Mouse (Mus musculus) forebrain, postnatal 0 days (tissue): ENCODE measurements at regions not wholly inside any gene's neighbourhood (a gene's known extent, or its start where the extent isn't known, plus 50 kb on each side); places are given as distances from the start of the nearest gene placed in this dataset.

ENCODE experiments used
- ATAC-seq: fragments of 200-750 bp; cut with Nextera tagmentation; 2 replicates; pipeline ENCODE4 v1.8.0; 2017; ENCODE audit warnings: mild to moderate bottlenecking, moderate library complexity
- DNase-seq: peaks from one replicate; pipeline ENCODE4 v3.0.0-alpha.2; 2015
- H3K27ac ChIP-seq: fragments of 300-500 bp; sonication (generic); 2 replicates; pipeline ENCODE4 v1.5.1; 2014; ENCODE audit warnings: low read depth, mild to moderate bottlenecking, antibody characterized with exemption, low read length, moderate library complexity, mixed read lengths
- H3K27me3 ChIP-seq: fragments of 300-500 bp; sonication (generic); 2 replicates; pipeline ENCODE4 v1.6.1; 2014; ENCODE audit warnings: mild to moderate bottlenecking, low read length, mixed read lengths; ENCODE audit not compliant: insufficient read depth
- H3K36me3 ChIP-seq: fragments of 300-500 bp; sonication (generic); 2 replicates; pipeline ENCODE4 v1.6.1; 2014; ENCODE audit warnings: mild to moderate bottlenecking, moderate library complexity; ENCODE audit not compliant: insufficient read depth
- H3K4me1 ChIP-seq: fragments of 300-500 bp; sonication (generic); 2 replicates; pipeline ENCODE4 v1.6.1; 2014; ENCODE audit warnings: antibody characterized with exemption; ENCODE audit not compliant: insufficient read depth
- H3K4me2 ChIP-seq: fragments of 300-500 bp; sonication (generic); 2 replicates; pipeline ENCODE4 v1.6.1; 2014; ENCODE audit warnings: low read depth, mild to moderate bottlenecking, moderate library complexity
- H3K4me3 ChIP-seq: fragments of 300-500 bp; sonication (generic); 2 replicates; pipeline ENCODE4 v1.5.1; 2014; ENCODE audit warnings: low read depth, low read length, mixed read lengths
- H3K9ac ChIP-seq: fragments of 300-500 bp; sonication (generic); 2 replicates; pipeline ENCODE4 v1.6.1; 2014; ENCODE audit warnings: mild to moderate bottlenecking
- H3K9me3 ChIP-seq: fragments of 300-500 bp; sonication (generic); 2 replicates; pipeline ENCODE4 v1.6.1; 2016; ENCODE audit warnings: low read length
- CTCF ChIP-seq: sonication (generic); IDR thresholded peaks from 2 replicates; pipeline ENCODE4 v1.5.1; 2016; ENCODE audit warnings: antibody characterized with exemption, control low read depth, low read depth
- WGBS: fragments of 180-500 bp; shearing (Covaris S2); extraction: QIAGEN DNeasy Blood & Tissue Kit; methylation state at CpG from one replicate; pipeline ENCODE4 v1.1.7; 2014; 5-methylcytosine and 5-hydroxymethylcytosine counted together

GRCm38 (mm10) chr5:120043786-120044185 is 72.5 kb upstream of the Rbm19 start:
- no peak overlapping the region for H3K4me3 ChIP-seq
- H3K27ac ChIP-seq, result no peak overlapping the region
- no peak for TF ChIP-seq CTCF
- H3K36me3 ChIP-seq, result no peaks in the 10 kb centered on the region
- ATAC-seq, result no peak
- H3K27me3 ChIP-seq, result no peaks in the 10 kb centered on the region
- H3K4me2 ChIP-seq, result no peak overlapping the region
- H3K9me3 ChIP-seq, result 0 out of 2 replicates have a peak, but pooled peaks cover 3% of the 10 kb centered on the region
- WGBS, result 86% methylated on average over 4 of the region's 4 CpGs
- no peak overlapping the region for H3K9ac ChIP-seq
- no peaks in the 10 kb centered on the region for H3K4me1 ChIP-seq
- no peak for DNase-seq

GRCm38 (mm10) chr5:120049063-120049781 is 67.0 kb upstream of the Rbm19 start:
- ATAC-seq, result no peak
- H3K4me1 ChIP-seq, result no peaks in the 10 kb centered on the region
- H3K36me3 ChIP-seq, result no peaks in the 10 kb centered on the region
- 88% methylated on average over 7 of the region's 7 CpGs for WGBS
- no peak overlapping the region for H3K9ac ChIP-seq
- DNase-seq, result no peak
- TF ChIP-seq CTCF, result no peak
- no peak overlapping the region for H3K4me2 ChIP-seq
- H3K4me3 ChIP-seq, result no peak overlapping the region
- no peaks in the 10 kb centered on the region for H3K27me3 ChIP-seq
- H3K27ac ChIP-seq, result no peak overlapping the region
- H3K9me3 ChIP-seq, result no peaks in the 10 kb centered on the region

DNA sequence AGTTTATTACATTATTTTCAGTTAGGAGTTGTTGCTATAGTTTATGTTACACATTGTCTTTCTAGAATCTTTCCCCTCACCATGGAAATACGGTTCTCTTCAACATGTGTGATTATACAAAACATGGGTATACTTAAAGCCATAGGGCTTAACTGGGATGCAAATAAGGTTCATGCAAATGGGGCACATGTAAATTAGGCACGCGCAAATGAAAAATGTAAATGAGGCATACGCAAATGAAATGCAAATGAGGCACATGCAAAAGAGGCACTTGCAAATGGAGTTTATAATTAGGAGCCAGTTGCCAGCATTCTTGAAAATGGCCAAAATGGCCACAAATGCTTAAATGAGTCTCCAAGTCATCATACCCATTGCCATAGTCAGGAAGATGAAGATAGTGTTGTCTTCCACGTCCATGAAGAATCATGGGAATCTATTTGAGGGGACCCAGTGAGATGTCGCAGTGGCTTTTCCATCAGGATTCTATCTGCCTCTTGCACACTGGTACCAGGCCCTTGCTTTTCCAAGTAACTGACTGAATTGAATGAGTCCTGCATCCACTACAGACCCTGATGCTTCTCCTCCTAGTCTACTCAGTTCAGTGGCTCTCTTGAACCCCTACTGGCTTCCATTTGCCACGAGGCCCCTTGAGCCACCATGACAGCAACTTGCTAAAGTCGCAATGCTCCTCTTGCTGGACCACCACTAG is 65.4 kb upstream of the Rbm19 start:
- peak; percentile 69; the same call in 1 of the 2 replicates for ATAC-seq
- H3K36me3 ChIP-seq, result no peaks in the 10 kb centered on the region
- no peak overlapping the region for H3K4me3 ChIP-seq
- 41% methylated on average over 8 of the region's 8 CpGs for WGBS
- H3K9me3 ChIP-seq, result no peaks in the 10 kb centered on the region
- no peak overlapping the region for H3K4me2 ChIP-seq
- H3K4me1 ChIP-seq, result no peaks in the 10 kb centered on the region
- H3K27ac ChIP-seq, result no peak overlapping the region
- TF ChIP-seq CTCF, result no peak
- no peaks in the 10 kb centered on the region; the same call in 1 of the 2 replicates for H3K27me3 ChIP-seq
- no peak overlapping the region for H3K9ac ChIP-seq
- DNase-seq, result peak; percentile 61

DNA sequence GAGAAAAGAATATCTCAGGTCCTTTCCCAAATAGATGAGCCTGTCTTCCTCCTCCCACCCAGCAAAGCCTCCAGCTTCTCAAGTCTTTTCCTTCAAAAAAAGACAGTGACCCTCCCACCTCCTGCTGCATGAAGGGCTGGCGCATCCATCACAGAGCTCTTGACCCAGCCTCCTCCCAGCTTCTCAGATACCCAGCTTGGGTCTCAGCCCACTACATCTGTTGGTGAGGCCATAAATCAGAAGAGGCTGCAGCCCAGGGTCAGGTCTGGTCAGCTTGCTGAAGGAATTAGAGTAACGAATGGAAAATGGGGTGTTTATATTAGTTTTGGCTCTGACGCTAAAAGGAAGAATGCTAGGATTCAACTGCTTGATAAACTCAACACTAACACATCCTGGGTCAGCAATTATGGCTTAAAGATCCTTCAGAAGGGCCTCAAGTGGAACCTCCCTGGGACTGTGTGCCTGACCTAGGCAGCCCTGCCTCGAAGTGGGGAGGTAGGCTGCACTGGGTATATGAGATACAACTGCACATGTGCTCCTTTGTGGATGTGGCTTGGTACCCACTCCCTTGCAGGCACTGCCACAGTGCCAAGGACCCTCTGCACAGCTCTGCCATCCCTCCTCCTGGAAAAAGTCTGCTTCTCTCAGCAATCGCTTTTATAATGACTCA is 61.6 kb upstream of the Rbm19 start:
- Histone ChIP-seq H3K9me3 (no peaks in the 10 kb centered on the region), H3K9ac (no peak overlapping the region), H3K27ac (no peak overlapping the region), H3K27me3 (no peaks in the 10 kb centered on the region; the same call in 1 of the 2 replicates), H3K4me1 (no peaks in the 10 kb centered on the region), H3K36me3 (no peaks in the 10 kb centered on the region), H3K4me3 (no peak overlapping the region), H3K4me2 (no peak overlapping the region)
- ATAC-seq, result no peak
- WGBS, result 92% methylated on average over 5 of the region's 5 CpGs
- no peak for TF ChIP-seq CTCF
- DNase-seq, result no peak
